Mouse (Mus musculus): Measurements from ENCODE around the gene Arhgap10.
A peak's percentile ranks its signal among the peaks of the same experiment; 100 is the strongest.

Arhgap10 gene

GRCm38 (mm10) chr8:77440324-77440880 lies 77.4 kb downstream of the Arhgap10 start:
- DNase-seq, result peak; percentile 64

GRCm38 (mm10) chr8:77439670-77440069 lies 78.1 kb downstream of the Arhgap10 start:
- peak; percentile 5 for DNase-seq

- peak; percentile 29 for DNase-seq
Measured at GRCm38 (mm10) chr8:77437807-77438493, 79.8 kb downstream of the Arhgap10 start.

- peak; percentile 44 for DNase-seq
Measured at GRCm38 (mm10) chr8:77436013-77436990, 81.5 kb downstream of the Arhgap10 start.

GRCm38 (mm10) chr8:77433221-77433620 lies 84.5 kb downstream of the Arhgap10 start:
- DNase-seq, result peak; percentile 17

GRCm38 (mm10) chr8:77432726-77433125 lies 85.0 kb downstream of the Arhgap10 start:
- peak; percentile 28 for DNase-seq

GRCm38 (mm10) chr8:77428420-77428819 lies 89.3 kb downstream of the Arhgap10 start:
- DNase-seq, result no peak

GRCm38 (mm10) chr8:77428015-77428414 lies 89.7 kb downstream of the Arhgap10 start:
- no peak for DNase-seq

GRCm38 (mm10) chr8:77427438-77427837 lies 90.3 kb downstream of the Arhgap10 start:
- no peak for DNase-seq

GRCm38 (mm10) chr8:77423850-77424249 lies 93.9 kb downstream of the Arhgap10 start:
- DNase-seq, result no peak

- no peak for DNase-seq
Measured at GRCm38 (mm10) chr8:77422632-77423252, 95.0 kb downstream of the Arhgap10 start.

GRCm38 (mm10) chr8:77421596-77421995 lies 96.2 kb downstream of the Arhgap10 start:
- peak; percentile 47 for DNase-seq

- peak; percentile 85 for DNase-seq
Measured at GRCm38 (mm10) chr8:77419731-77420130, 98.0 kb downstream of the Arhgap10 start.

GRCm38 (mm10) chr8:77416738-77417137 lies 101.0 kb downstream of the Arhgap10 start:
- DNase-seq, result peak; percentile 50

GRCm38 (mm10) chr8:77416034-77416433 lies 101.7 kb downstream of the Arhgap10 start:
- no peak for DNase-seq

- DNase-seq, result no peak
Measured at GRCm38 (mm10) chr8:77411262-77411661, 106.5 kb downstream of the Arhgap10 start.

GRCm38 (mm10) chr8:77410394-77410793 lies 107.4 kb downstream of the Arhgap10 start:
- DNase-seq, result no peak

GRCm38 (mm10) chr8:77408527-77409215 lies 109.1 kb downstream of the Arhgap10 start:
- DNase-seq, result no peak

- no peak for DNase-seq
Measured at GRCm38 (mm10) chr8:77406846-77407245, 110.9 kb downstream of the Arhgap10 start.

GRCm38 (mm10) chr8:77406444-77406843 lies 111.3 kb downstream of the Arhgap10 start:
- no peak for DNase-seq

- DNase-seq, result no peak
Measured at GRCm38 (mm10) chr8:77404017-77404416, 113.7 kb downstream of the Arhgap10 start.

- DNase-seq, result no peak
Measured at GRCm38 (mm10) chr8:77401934-77402333, 115.8 kb downstream of the Arhgap10 start.
